Mouse (Mus musculus): ENCODE measurements around the gene Tmem131l.

The Tmem131l gene

GRCm38 (mm10) chr3:84039646-84040475, at the start of gene Tmem131l:
TSS of gene Tmem131l (minus strand) at chr3:84040175.
- peak; percentile 69 to 79 for DNase-seq (ENCODE audit: low spot score in 2 of 2)

GRCm38 (mm10) chr3:84086921-84087320, 46.9 kb upstream of the Tmem131l start:
- no peak for DNase-seq (ENCODE audit: low spot score in 2 of 2)

- no peak for DNase-seq (ENCODE audit: low spot score in 2 of 2)
These were observed 46.4 kb upstream of the Tmem131l start for GRCm38 (mm10) chr3:84086337-84086736.

- DNase-seq (ENCODE audit: low spot score in 2 of 2): no peak
These were observed 45.5 kb upstream of the Tmem131l start for GRCm38 (mm10) chr3:84085429-84085828.

- DNase-seq (ENCODE audit: low spot score in 2 of 2): no peak
These were observed 41.3 kb upstream of the Tmem131l start for GRCm38 (mm10) chr3:84081208-84081722.

GRCm38 (mm10) chr3:84080074-84080473, 40.1 kb upstream of the Tmem131l start:
- no peak for DNase-seq (ENCODE audit: low spot score in 2 of 2)

- DNase-seq (ENCODE audit: low spot score in 2 of 2): no peak
These were observed 37.5 kb upstream of the Tmem131l start for GRCm38 (mm10) chr3:84077505-84077904.

- no peak for DNase-seq (ENCODE audit: low spot score in 2 of 2)
These were observed 36.8 kb upstream of the Tmem131l start for GRCm38 (mm10) chr3:84076543-84077332.

GRCm38 (mm10) chr3:84075516-84075915, 35.5 kb upstream of the Tmem131l start:
- no peak for DNase-seq (ENCODE audit: low spot score in 2 of 2)

GRCm38 (mm10) chr3:84074777-84075176, 34.8 kb upstream of the Tmem131l start:
- DNase-seq (ENCODE audit: low spot score in 2 of 2): no peak

GRCm38 (mm10) chr3:84071641-84072040, 31.7 kb upstream of the Tmem131l start:
- DNase-seq (ENCODE audit: low spot score in 2 of 2): no peak

- no peak for DNase-seq (ENCODE audit: low spot score in 2 of 2)
These were observed 30.8 kb upstream of the Tmem131l start for GRCm38 (mm10) chr3:84070811-84071210.

- no peak for DNase-seq (ENCODE audit: low spot score in 2 of 2)
These were observed 29.1 kb upstream of the Tmem131l start for GRCm38 (mm10) chr3:84068831-84069709.

GRCm38 (mm10) chr3:84065825-84066224, 25.9 kb upstream of the Tmem131l start:
- no peak for DNase-seq (ENCODE audit: low spot score in 2 of 2)

GRCm38 (mm10) chr3:84063369-84063914, 23.5 kb upstream of the Tmem131l start:
- DNase-seq (ENCODE audit: low spot score in 2 of 2): no peak

GRCm38 (mm10) chr3:84061523-84062453, 21.8 kb upstream of the Tmem131l start:
- DNase-seq (ENCODE audit: low spot score in 2 of 2): no peak

GRCm38 (mm10) chr3:84060946-84061345, 21.0 kb upstream of the Tmem131l start:
- DNase-seq (ENCODE audit: low spot score in 2 of 2): no peak

- no peak for DNase-seq (ENCODE audit: low spot score in 2 of 2)
These were observed 20.2 kb upstream of the Tmem131l start for GRCm38 (mm10) chr3:84060128-84060527.

- DNase-seq (ENCODE audit: low spot score in 2 of 2): no peak
These were observed 19.7 kb upstream of the Tmem131l start for GRCm38 (mm10) chr3:84059676-84060075.

- no peak for DNase-seq (ENCODE audit: low spot score in 2 of 2)
These were observed 19.3 kb upstream of the Tmem131l start for GRCm38 (mm10) chr3:84059261-84059660.
